Mouse (Mus musculus) heart, postnatal 0 days (tissue): ENCODE measurements around the gene Agap1. TPM values are rescaled to one million over a fixed set of nuclear protein-coding genes. Genes with fewer than 3 reads are reported as not detected.

Experiments used
- ATAC-seq: fragments of 200-750 bp; cut with Nextera tagmentation; 2 replicates; pipeline ENCODE4 v1.8.0; 2017; ENCODE audit warnings: low read depth, moderate number of reproducible peaks, moderate library complexity; ENCODE audit not compliant: insufficient read depth
- DNase-seq: peaks from one replicate; pipeline ENCODE4 v3.0.0-alpha.2; 2016; ENCODE audit warnings: low spot score
- H3K27ac ChIP-seq: fragments of 300-500 bp; sonication (generic); 2 replicates; pipeline ENCODE4 v1.5.1; 2014; ENCODE audit warnings: low read depth, mild to moderate bottlenecking
- H3K27me3 ChIP-seq: fragments of 300-500 bp; sonication (generic); 2 replicates; pipeline ENCODE4 v1.6.1; 2014; ENCODE audit warnings: low read length, mixed read lengths; ENCODE audit not compliant: control insufficient read depth, insufficient read depth
- H3K36me3 ChIP-seq: fragments of 300-500 bp; sonication (generic); replicated peaks from 2 replicates; pipeline ENCODE4 v1.6.1; 2014; ENCODE audit warnings: low read length, mixed read lengths; ENCODE audit not compliant: control insufficient read depth, insufficient read depth
- H3K4me1 ChIP-seq: fragments of 300-500 bp; sonication (generic); 2 replicates; pipeline ENCODE4 v1.6.1; 2014; ENCODE audit warnings: antibody characterized with exemption; ENCODE audit not compliant: control insufficient read depth, insufficient read depth
- H3K4me2 ChIP-seq: fragments of 300-500 bp; sonication (generic); 2 replicates; pipeline ENCODE4 v1.6.1; 2014; ENCODE audit warnings: low read depth, mild to moderate bottlenecking, low read length, moderate library complexity
- H3K4me3 ChIP-seq: fragments of 300-500 bp; sonication (generic); 2 replicates; pipeline ENCODE4 v1.5.1; 2014; ENCODE audit warnings: low read depth, low read length
- H3K9ac ChIP-seq: fragments of 300-500 bp; sonication (generic); replicated peaks from 2 replicates; pipeline ENCODE4 v1.6.1; 2014; ENCODE audit warnings: low read depth, low read length, mixed read lengths
- H3K9me3 ChIP-seq: fragments of 300-500 bp; sonication (generic); replicated peaks from 2 replicates; pipeline ENCODE4 v1.6.1; 2016; ENCODE audit warnings: low read length; ENCODE audit not compliant: control insufficient read depth
- CTCF ChIP-seq: IDR thresholded peaks from 2 replicates; pipeline ENCODE4 v1.5.1; 2016; ENCODE audit warnings: antibody characterized with exemption, control low read depth, low read depth
- EP300 ChIP-seq: IDR thresholded peaks from 2 replicates; pipeline ENCODE4 v1.6.1; 2016; ENCODE audit warnings: antibody characterized with exemption, low read depth
- whole genome bisulfite sequencing: fragments of 180-500 bp; shearing (Covaris S2); extraction: QIAGEN DNeasy Blood & Tissue Kit; methylation state at CpG from one replicate; pipeline ENCODE4 v1.1.7; 2014; 5-methylcytosine and 5-hydroxymethylcytosine counted together
- polyA plus RNA-seq: library from polyadenylated mRNA; unstranded; fragments of >200 nt; fragmentation: Nextera tagmentation; extraction: Ambion mirVana; gene quantifications from 2 replicates; pipeline ENCODE4 v1.2.1, GENCODE M21; 2015
- total RNA-seq: library from RNA; depleted of rRNA; stranded (reverse); fragments of >200 nt; gene quantifications from 2 replicates; pipeline ENCODE4 v1.2.3, GENCODE M21; 2014; ENCODE audit warnings: low replicate concordance

Agap1 gene
- total and polyA plus RNA-seq, 2 experiments from 2014 or later, result 6.1 to 21.0 TPM

- WGBS, result 29% methylated on average over 9 of the region's 9 CpGs
- DNase-seq (no peak), ATAC-seq (peak; percentile 9; the same call in 1 of the 2 replicates)
- TF ChIP-seq CTCF, result no peak
- no peak for TF ChIP-seq EP300
- Histone ChIP-seq H3K9me3 (no peaks in the 10 kb centered on the region), H3K36me3 (no peaks in the 10 kb centered on the region), H3K4me1 (peaks cover 67% of the 10 kb centered on the region), H3K27ac (0 out of 2 replicates have a peak overlapping the region, but pooled peaks have one; percentile 8), H3K4me2 (no peak overlapping the region), H3K27me3 (no peaks in the 10 kb centered on the region), H3K9ac (no peak overlapping the region), H3K4me3 (no peak overlapping the region)
Observed at GRCm38 (mm10) chr1:89566578-89567488, 112.2 kb downstream of the Agap1 start.

GRCm38 (mm10) chr1:89568546-89569405, 114.2 kb downstream of the Agap1 start:
- H3K4me3 ChIP-seq, result no peak overlapping the region
- H3K9me3 ChIP-seq, result no peaks in the 10 kb centered on the region
- no peaks in the 10 kb centered on the region for H3K36me3 ChIP-seq
- H3K4me2 ChIP-seq, result no peak overlapping the region
- H3K27me3 ChIP-seq, result no peaks in the 10 kb centered on the region
- H3K27ac ChIP-seq, result 0 out of 2 replicates have a peak overlapping the region, but pooled peaks have one; percentile 6
- peaks cover 50% of the 10 kb centered on the region for H3K4me1 ChIP-seq
- TF ChIP-seq EP300 (no peak), CTCF (no peak)
- ATAC-seq, result no peak
- no peak overlapping the region for H3K9ac ChIP-seq
- WGBS, result 41% methylated on average over 6 of the region's 6 CpGs
- no peak for DNase-seq

GRCm38 (mm10) chr1:89570522-89571299, 116.1 kb downstream of the Agap1 start:
- H3K9me3 ChIP-seq, result no peaks in the 10 kb centered on the region
- TF ChIP-seq EP300, result no peak
- H3K27ac ChIP-seq, result no peak overlapping the region
- H3K4me3 ChIP-seq, result no peak overlapping the region
- H3K27me3 ChIP-seq, result no peaks in the 10 kb centered on the region
- no peak overlapping the region for H3K9ac ChIP-seq
- DNase-seq, result no peak
- no peak for ATAC-seq
- WGBS, result 78% methylated on average over 4 of the region's 4 CpGs
- no peaks in the 10 kb centered on the region for H3K36me3 ChIP-seq
- peaks cover 55% of the 10 kb centered on the region for H3K4me1 ChIP-seq
- no peak overlapping the region for H3K4me2 ChIP-seq

DNA sequence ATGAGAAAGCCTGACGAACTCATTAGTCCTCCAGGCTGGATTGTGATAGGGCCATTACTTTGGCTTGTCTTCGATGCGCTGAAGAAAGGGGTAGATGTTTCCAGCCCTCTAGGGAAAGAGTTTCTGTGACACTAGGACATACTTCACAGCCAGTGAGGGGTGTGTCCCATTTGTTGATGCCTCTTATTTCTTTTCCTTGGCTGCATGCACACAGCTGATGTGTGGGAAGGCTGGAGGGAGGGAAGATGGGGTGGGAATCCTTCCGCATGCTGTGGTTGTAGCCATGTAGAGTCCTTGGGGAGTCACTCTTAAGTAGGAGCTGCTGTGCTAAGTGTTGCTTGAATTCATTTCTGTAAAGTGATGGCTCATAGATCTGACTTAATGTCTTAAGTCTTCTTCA, 118.9 kb downstream of the Agap1 start:
- peaks cover 52% of the 10 kb centered on the region for H3K4me1 ChIP-seq
- ATAC-seq (no peak), DNase-seq (no peak)
- no peak overlapping the region for H3K27ac ChIP-seq
- H3K9me3 ChIP-seq, result no peaks in the 10 kb centered on the region
- WGBS, result 85% methylated on average over 4 of the region's 4 CpGs
- no peak overlapping the region for H3K9ac ChIP-seq
- no peak overlapping the region for H3K4me2 ChIP-seq
- H3K36me3 ChIP-seq, result no peaks in the 10 kb centered on the region
- no peaks in the 10 kb centered on the region for H3K27me3 ChIP-seq
- TF ChIP-seq CTCF, result no peak
- no peak for TF ChIP-seq EP300
- H3K4me3 ChIP-seq, result no peak overlapping the region
